Mouse (Mus musculus) ES-Bruce4 (cell line): Measurements from ENCODE around the gene Neurl2.

Experiments
- CTCF ChIP-seq: IDR thresholded peaks from one replicate; pipeline ENCODE4 v1.8.1; 2011; ENCODE audit warnings: low read depth, low read length
- EP300 ChIP-seq: IDR thresholded peaks from 2 replicates; pipeline ENCODE4 v1.6.1; 2011; ENCODE audit warnings: low read depth, low read length; ENCODE audit not compliant: insufficient read depth
- POLR2A ChIP-seq: IDR thresholded peaks from one replicate; pipeline ENCODE4 v1.8.1; 2011; ENCODE audit warnings: low read length; ENCODE audit not compliant: insufficient read depth

- no peak for TF ChIP-seq POLR2A
- TF ChIP-seq CTCF: no peak
- no peak for TF ChIP-seq EP300
These were observed 41.4 kb downstream of the Neurl2 start for GRCm38 (mm10) chr2:164791841-164792261.
